Comparison of ENCODE assay signal across 8 mouse cellular contexts in the genomic region with DNA sequence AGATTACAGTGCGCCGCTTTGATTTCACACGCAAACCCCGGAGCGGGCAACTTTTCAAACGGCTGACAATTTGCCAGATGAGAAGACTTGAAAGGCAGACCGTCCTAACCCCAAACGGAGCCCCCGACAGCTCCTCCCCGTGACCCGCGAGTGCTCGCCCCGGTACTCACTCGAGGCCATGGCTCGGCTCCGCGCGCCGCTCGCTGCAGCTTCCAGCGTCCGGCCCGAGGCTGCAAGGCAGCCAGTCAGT. TPM values are rescaled to one million over a fixed set of nuclear protein-coding genes. Genes with fewer than 3 reads are reported as not detected.
DNase-seq lines count a peak whose midpoint lies in the region; ATAC-seq and TF ChIP-seq lines count a peak whose summit lies in the region.

No protein-coding gene starts in this region.

- no peak for DNase-seq in layer of hippocampus, adult 2 months (ENCODE audit: low spot score in 2 of 2)
- DNase-seq in layer of hippocampus, postnatal 10 days (ENCODE audit: low spot score in 2 of 2) = no peak
- DNase-seq in hindbrain, postnatal 0 days (ENCODE audit: low spot score) = no peak
- no peak for DNase-seq in right cerebral cortex, postnatal 14 days
- DNase-seq in thymus, postnatal 10 days (ENCODE audit: low spot score in 2 of 2) = no peak
- no peak for DNase-seq in gastrocnemius, adult 18-20 months (ENCODE audit: low spot score)

- H3K4me3 ChIP-seq in layer of hippocampus, adult 2 months = peak overlapping the region; percentile 94
- peak overlapping the region; percentile 99 for H3K4me3 ChIP-seq in cortical plate, adult 2 months (ENCODE audit: insufficient read depth, low read length)
- H3K4me3 ChIP-seq in hindbrain, postnatal 0 days (ENCODE audit: low read length) = peak overlapping the region; percentile 82
- peak overlapping the region; percentile 70 for H3K4me3 ChIP-seq in myocyte

- no peaks in the 10 kb centered on the region for H3K36me3 ChIP-seq in hindbrain, postnatal 0 days (ENCODE audit: insufficient read depth, low read length)
- H3K36me3 ChIP-seq in myocyte (ENCODE audit: control insufficient read depth, insufficient read depth) = no peaks in the 10 kb centered on the region

- peak overlapping the region; percentile 64 for H3ac ChIP-seq in myocyte (ENCODE audit: control insufficient read depth, insufficient read length)

- no peak for ATAC-seq in hindbrain, postnatal 0 days

- TF ChIP-seq CTCF in layer of hippocampus, adult 2 months (conservative IDR thresholded peaks at IDR 0.05) = no peak
- no peak for TF ChIP-seq CTCF in cortical plate, adult 2 months (IDR thresholded peaks at IDR 0.05; ENCODE audit: extremely low read depth, insufficient read depth, low read length)
- TF ChIP-seq CTCF in hindbrain, postnatal 0 days (IDR thresholded peaks at IDR 0.05; ENCODE audit: low read depth) = no peak

- peak overlapping the region; percentile 67 for H3K9ac ChIP-seq in hindbrain, postnatal 0 days (replicated peaks; ENCODE audit: low read length)

- no peaks in the 10 kb centered on the region for H3K27me3 ChIP-seq in hindbrain, postnatal 0 days (ENCODE audit: insufficient read depth, low read length)
- no peaks in the 10 kb centered on the region for H3K27me3 ChIP-seq in myocyte (ENCODE audit: control insufficient read depth, insufficient read depth, insufficient read length)

- no peaks in the 10 kb centered on the region for H3K9me3 ChIP-seq in hindbrain, postnatal 0 days (ENCODE audit: low read length)

- peaks cover 31% of the 10 kb centered on the region for H3K79me2 ChIP-seq in myocyte (ENCODE audit: control insufficient read depth, insufficient read depth)

- H3K27ac ChIP-seq in layer of hippocampus, adult 2 months = peak overlapping the region; percentile 96
- peak overlapping the region; percentile 98 for H3K27ac ChIP-seq in cortical plate, adult 2 months (ENCODE audit: insufficient read depth, low read length)
- H3K27ac ChIP-seq in hindbrain, postnatal 0 days = peak overlapping the region; percentile 89

- TF ChIP-seq POLR2A in cortical plate, adult 2 months (IDR thresholded peaks at IDR 0.05; ENCODE audit: extremely low read depth, insufficient read depth, low read length) = no peak
- peak; percentile 79 for TF ChIP-seq POLR2A in myocyte (IDR thresholded peaks at IDR 0.05; ENCODE audit: insufficient read length, low read depth)

- H3K4me1 ChIP-seq in cortical plate, adult 2 months (ENCODE audit: control insufficient read depth, insufficient read depth, low read length) = no peaks in the 10 kb centered on the region; the same call in 1 of the 2 replicates
- H3K4me1 ChIP-seq in hindbrain, postnatal 0 days (ENCODE audit: insufficient read depth, low read length) = 0 out of 2 replicates have a peak, but pooled peaks cover 3% of the 10 kb centered on the region

- under 1% methylated on average over 24 of the region's 24 CpGs for WGBS in hindbrain, postnatal 0 days

- peak overlapping the region; percentile 79 for H3K4me2 ChIP-seq in hindbrain, postnatal 0 days (ENCODE audit: low read depth, low read length)
- H3K4me2 ChIP-seq in myocyte (ENCODE audit: low read depth) = peak overlapping the region; percentile 77

TF ChIP-seq in myocyte, 11 proteins besides CTCF, POLR2A, EP300 and RAD21:
- no peak for TF ChIP-seq MAX (IDR thresholded peaks at IDR 0.05; ENCODE audit: low read depth)
- peak in 1 of 3 experiments; percentile 41 for TF ChIP-seq MYOD1 (IDR thresholded peaks at IDR 0.05; ENCODE audit: control insufficient read depth in 1 of 3, insufficient read length in 2 of 3, low read depth in 2 of 3)
- TF ChIP-seq CEBPB (IDR thresholded peaks at IDR 0.05; ENCODE audit: insufficient read depth, poor library complexity, severe bottlenecking) = no peak
- TF ChIP-seq SRF (IDR thresholded peaks at IDR 0.05; ENCODE audit: control insufficient read depth, insufficient read length, low read depth) = peak; percentile 20

RNA-seq across cellular contexts. Expression of a gene that starts 0.3 kb away (rescaled TPM):
- total RNA-seq in layer of hippocampus, adult 2 months (2021) = 1 to 10 TPM; 2.7 to 2.9 TPM
- 1 to 10 TPM; 3.1 to 4.1 TPM for total RNA-seq in layer of hippocampus, postnatal 10 days (2021)
- 2.0 and 2.2 TPM in 2 replicates for polyA plus RNA-seq in cortical plate, adult 2 months (2012; rRNA removed)
- 0.68 and 1.0 TPM in 2 replicates for total RNA-seq in hindbrain, postnatal 0 days (2014; rRNA removed)
- polyA plus RNA-seq in hindbrain, postnatal 0 days (2015; fragmentation: Nextera tagmentation; extraction: Ambion mirVana) = 0.58 and 0.59 TPM in 2 replicates
- 0.76 TPM for polyA plus RNA-seq in myocyte (2012; fragmentation: generic; extraction: Trizol)
- 1 to 10 TPM; 3.5 to 4.2 TPM for total RNA-seq in gastrocnemius, adult 18-20 months (2021)
